Mouse (Mus musculus): ENCODE results near the gene Coro1c.

GRCm38 (mm10) chr5:113956510-113956909 is 48.0 kb upstream of the Coro1c start:
- TF ChIP-seq GATA1 (IDR thresholded peaks at IDR 0.05; ENCODE audit: low read length) (no peak), TAL1 (IDR thresholded peaks at IDR 0.05; ENCODE audit: low read length) (no peak)
